Mouse (Mus musculus) forebrain, embryonic 11.5 days (tissue): ENCODE results near the gene 4930558K02Rik. TPM values are rescaled to one million over a fixed set of nuclear protein-coding genes. Genes with fewer than 3 reads are reported as not detected.

ENCODE experiments used
- ATAC-seq: fragments of 200-750 bp; cut with Nextera tagmentation; replicated peaks from 2 replicates; pipeline ENCODE4 v1.8.0; 2017; ENCODE audit warnings: moderate TSS enrichment; ENCODE audit not compliant: low FRiP score
- DNase-seq: peaks from one replicate; pipeline ENCODE4 v3.0.0-alpha.2; 2017; ENCODE audit warnings: low spot score
- H3K27ac ChIP-seq: fragments of 300-500 bp; sonication (generic); 2 replicates; pipeline ENCODE4 v1.5.1; 2014; ENCODE audit warnings: low read depth, low read length
- H3K27me3 ChIP-seq: fragments of 300-500 bp; sonication (generic); 2 replicates; pipeline ENCODE4 v1.6.1; 2014; ENCODE audit warnings: mild to moderate bottlenecking, low read length, mixed read lengths; ENCODE audit not compliant: control insufficient read depth, insufficient read depth
- H3K36me3 ChIP-seq: fragments of 300-500 bp; sonication (generic); 2 replicates; pipeline ENCODE4 v1.6.1; 2014; ENCODE audit warnings: mild to moderate bottlenecking, low read length, moderate library complexity, mixed read lengths; ENCODE audit not compliant: control insufficient read depth, insufficient read depth
- H3K4me1 ChIP-seq: fragments of 300-500 bp; sonication (generic); replicated peaks from 2 replicates; pipeline ENCODE4 v1.6.1; 2014; ENCODE audit warnings: low read length, mixed read lengths; ENCODE audit not compliant: control insufficient read depth, insufficient read depth
- H3K4me2 ChIP-seq: fragments of 300-500 bp; sonication (generic); 2 replicates; pipeline ENCODE4 v1.6.1; 2014; ENCODE audit warnings: low read depth, mild to moderate bottlenecking, low read length, moderate library complexity, mixed read lengths; ENCODE audit not compliant: severe bottlenecking
- H3K4me3 ChIP-seq: fragments of 300-500 bp; sonication (generic); 2 replicates; pipeline ENCODE4 v1.5.1; 2014; ENCODE audit warnings: low read depth, low read length
- H3K9ac ChIP-seq: fragments of 300-500 bp; sonication (generic); 2 replicates; pipeline ENCODE4 v1.6.1; 2014; ENCODE audit warnings: low read length
- H3K9me3 ChIP-seq: fragments of 300-500 bp; sonication (generic); 2 replicates; pipeline ENCODE4 v1.6.1; 2016; ENCODE audit warnings: low read length, mixed read lengths; ENCODE audit not compliant: control insufficient read depth
- WGBS: fragments of 180-500 bp; shearing (Covaris S2); extraction: QIAGEN DNeasy Blood & Tissue Kit; methylation state at CpG from one replicate; pipeline ENCODE4 v1.1.7; 2014; 5-methylcytosine and 5-hydroxymethylcytosine counted together
- polyA plus RNA-seq: library from polyadenylated mRNA; unstranded; fragments of >200 nt; fragmentation: Nextera tagmentation; extraction: Ambion mirVana; gene quantifications from 2 replicates; pipeline ENCODE4 v1.2.1, GENCODE M21; 2014

4930558K02Rik gene
- polyA plus RNA-seq, 1 experiment from 2014 or later: not detected

GRCm38 (mm10) chr1:161983979-161984566 lies 4.6 kb upstream of the 4930558K02Rik start:
- Histone ChIP-seq H3K4me2 (no peak overlapping the region), H3K27me3 (no peaks in the 10 kb centered on the region), H3K36me3 (no peaks in the 10 kb centered on the region), H3K4me3 (no peak overlapping the region), H3K4me1 (no peaks in the 10 kb centered on the region), H3K27ac (no peak overlapping the region), H3K9me3 (no peaks in the 10 kb centered on the region), H3K9ac (no peak overlapping the region)
- no peak for ATAC-seq
- WGBS: 31% methylated on average over 4 of the region's 4 CpGs
- DNase-seq: no peak

- DNase-seq (no peak), ATAC-seq (no peak)
- H3K27ac ChIP-seq: no peak overlapping the region
- 69% methylated on average over 6 of the region's 6 CpGs for WGBS
- no peak overlapping the region for H3K4me3 ChIP-seq
- H3K9ac ChIP-seq: no peak overlapping the region
- no peaks in the 10 kb centered on the region for H3K27me3 ChIP-seq
- H3K4me2 ChIP-seq: no peak overlapping the region
- H3K9me3 ChIP-seq: no peaks in the 10 kb centered on the region
- no peaks in the 10 kb centered on the region for H3K36me3 ChIP-seq
- no peaks in the 10 kb centered on the region for H3K4me1 ChIP-seq
These were observed 4.0 kb upstream of the 4930558K02Rik start for GRCm38 (mm10) chr1:161983451-161983850.

GRCm38 (mm10) chr1:161980626-161981298 lies 1.3 kb upstream of the 4930558K02Rik start:
- H3K9ac ChIP-seq: no peak overlapping the region
- H3K4me1 ChIP-seq: no peaks in the 10 kb centered on the region
- no peaks in the 10 kb centered on the region for H3K9me3 ChIP-seq
- ATAC-seq: no peak
- no peak overlapping the region for H3K27ac ChIP-seq
- no peak for DNase-seq
- no peak overlapping the region for H3K4me2 ChIP-seq
- H3K27me3 ChIP-seq: no peaks in the 10 kb centered on the region
- no peak overlapping the region for H3K4me3 ChIP-seq
- no peaks in the 10 kb centered on the region for H3K36me3 ChIP-seq
- 85% methylated on average over 9 of the region's 9 CpGs for WGBS

- no peak for ATAC-seq
- no peak overlapping the region for H3K9ac ChIP-seq
These were observed 610 bp upstream of the 4930558K02Rik start for GRCm38 (mm10) chr1:161980046-161980445.

GRCm38 (mm10) chr1:161978173-161978700 lies 1.2 kb downstream of the 4930558K02Rik start:
- Histone ChIP-seq H3K4me3 (no peak overlapping the region), H3K9me3 (no peaks in the 10 kb centered on the region), H3K27ac (no peak overlapping the region), H3K4me1 (no peaks in the 10 kb centered on the region), H3K9ac (no peak overlapping the region), H3K27me3 (no peaks in the 10 kb centered on the region), H3K36me3 (no peaks in the 10 kb centered on the region), H3K4me2 (no peak overlapping the region)
- 85% methylated on average over 5 of the region's 5 CpGs for WGBS
- ATAC-seq (no peak), DNase-seq (no peak)

More at GRCm38 (mm10) chr1:161980046-161980445, 610 bp upstream of the 4930558K02Rik start:
- Histone ChIP-seq H3K4me2 (no peak overlapping the region), H3K27me3 (no peaks in the 10 kb centered on the region), H3K4me3 (no peak overlapping the region), H3K4me1 (no peaks in the 10 kb centered on the region), H3K9me3 (no peaks in the 10 kb centered on the region), H3K36me3 (no peaks in the 10 kb centered on the region), H3K27ac (no peak overlapping the region)
- no peak for DNase-seq
- 86% methylated on average over 2 of the region's 2 CpGs for WGBS

GRCm38 (mm10) chr1:161977331-161977730 lies 2.1 kb downstream of the 4930558K02Rik start:
- WGBS: 87% methylated on average over 4 of the region's 4 CpGs
- no peak for DNase-seq
- Histone ChIP-seq H3K9ac (no peak overlapping the region), H3K27ac (no peak overlapping the region), H3K27me3 (no peaks in the 10 kb centered on the region), H3K4me2 (no peak overlapping the region), H3K4me3 (no peak overlapping the region), H3K9me3 (no peaks in the 10 kb centered on the region), H3K4me1 (no peaks in the 10 kb centered on the region), H3K36me3 (no peaks in the 10 kb centered on the region)
- ATAC-seq: no peak

GRCm38 (mm10) chr1:161976255-161977182 lies 2.9 kb downstream of the 4930558K02Rik start:
- peak; percentile 76 for DNase-seq
- Histone ChIP-seq H3K4me2 (no peak overlapping the region), H3K27me3 (no peaks in the 10 kb centered on the region), H3K9ac (no peak overlapping the region), H3K27ac (no peak overlapping the region), H3K4me3 (no peak overlapping the region), H3K4me1 (no peaks in the 10 kb centered on the region), H3K36me3 (no peaks in the 10 kb centered on the region), H3K9me3 (no peaks in the 10 kb centered on the region)
- ATAC-seq: peak; percentile 57
- 50% methylated on average over 16 of the region's 16 CpGs for WGBS

GRCm38 (mm10) chr1:161972233-161972632 lies 7.2 kb downstream of the 4930558K02Rik start:
- no peak for ATAC-seq
- Histone ChIP-seq H3K27me3 (no peaks in the 10 kb centered on the region), H3K27ac (no peak overlapping the region), H3K4me1 (no peaks in the 10 kb centered on the region), H3K9me3 (no peaks in the 10 kb centered on the region), H3K4me3 (no peak overlapping the region), H3K9ac (no peak overlapping the region), H3K4me2 (no peak overlapping the region), H3K36me3 (no peaks in the 10 kb centered on the region)
- DNase-seq: no peak
- 93% methylated on average over 8 of the region's 8 CpGs for WGBS
